Mouse (Mus musculus): ENCODE data around the gene Kcnj1. TPM values are rescaled to one million over a fixed set of nuclear protein-coding genes. Genes with fewer than 3 reads are reported as not detected.

Gene Kcnj1
- total RNA-seq (2017): not detected in 2 replicates

- ATAC-seq (replicated peaks in 1 of 2; ENCODE audit: insufficient read depth in 1 of 2, low FRiP score in 2 of 2, low TSS enrichment in 1 of 2, low read depth in 1 of 2, poor library complexity in 2 of 2, severe bottlenecking in 2 of 2): no peak
Measured at GRCm38 (mm10) chr9:32372202-32372601, at the start of gene Kcnj1. Gene Kcnj1, plus strand, starts transcription at chr9:32372493.

GRCm38 (mm10) chr9:32323610-32324009 lies 48.7 kb upstream of the Kcnj1 start:
- ATAC-seq (replicated peaks in 1 of 2; ENCODE audit: insufficient read depth in 1 of 2, low FRiP score in 2 of 2, low TSS enrichment in 1 of 2, low read depth in 1 of 2, poor library complexity in 2 of 2, severe bottlenecking in 2 of 2): no peak

- no peak for ATAC-seq (replicated peaks in 1 of 2; ENCODE audit: insufficient read depth in 1 of 2, low FRiP score in 2 of 2, low TSS enrichment in 1 of 2, low read depth in 1 of 2, poor library complexity in 2 of 2, severe bottlenecking in 2 of 2)
Measured at GRCm38 (mm10) chr9:32328777-32329176, 43.5 kb upstream of the Kcnj1 start.

- ATAC-seq (replicated peaks in 1 of 2; ENCODE audit: insufficient read depth in 1 of 2, low FRiP score in 2 of 2, low TSS enrichment in 1 of 2, low read depth in 1 of 2, poor library complexity in 2 of 2, severe bottlenecking in 2 of 2): no peak
Measured at GRCm38 (mm10) chr9:32331162-32331561, 41.1 kb upstream of the Kcnj1 start.

GRCm38 (mm10) chr9:32335389-32336150 lies 36.7 kb upstream of the Kcnj1 start:
- ATAC-seq (replicated peaks in 1 of 2; ENCODE audit: insufficient read depth in 1 of 2, low FRiP score in 2 of 2, low TSS enrichment in 1 of 2, low read depth in 1 of 2, poor library complexity in 2 of 2, severe bottlenecking in 2 of 2): no peak

GRCm38 (mm10) chr9:32340831-32341230 lies 31.5 kb upstream of the Kcnj1 start:
- ATAC-seq (replicated peaks in 1 of 2; ENCODE audit: insufficient read depth in 1 of 2, low FRiP score in 2 of 2, low TSS enrichment in 1 of 2, low read depth in 1 of 2, poor library complexity in 2 of 2, severe bottlenecking in 2 of 2): no peak

- no peak for ATAC-seq (replicated peaks in 1 of 2; ENCODE audit: insufficient read depth in 1 of 2, low FRiP score in 2 of 2, low TSS enrichment in 1 of 2, low read depth in 1 of 2, poor library complexity in 2 of 2, severe bottlenecking in 2 of 2)
Measured at GRCm38 (mm10) chr9:32342929-32343328, 29.4 kb upstream of the Kcnj1 start.

- no peak for ATAC-seq (replicated peaks in 1 of 2; ENCODE audit: insufficient read depth in 1 of 2, low FRiP score in 2 of 2, low TSS enrichment in 1 of 2, low read depth in 1 of 2, poor library complexity in 2 of 2, severe bottlenecking in 2 of 2)
Measured at GRCm38 (mm10) chr9:32344051-32344450, 28.2 kb upstream of the Kcnj1 start, which contains the start of gene Kcnj5. Gene Kcnj5, minus strand, starts transcription at chr9:32344350.

GRCm38 (mm10) chr9:32344489-32344888 lies 27.8 kb upstream of the Kcnj1 start:
- ATAC-seq (replicated peaks in 1 of 2; ENCODE audit: insufficient read depth in 1 of 2, low FRiP score in 2 of 2, low TSS enrichment in 1 of 2, low read depth in 1 of 2, poor library complexity in 2 of 2, severe bottlenecking in 2 of 2): no peak

GRCm38 (mm10) chr9:32348096-32348495 lies 24.2 kb upstream of the Kcnj1 start:
- no peak for ATAC-seq (replicated peaks in 1 of 2; ENCODE audit: insufficient read depth in 1 of 2, low FRiP score in 2 of 2, low TSS enrichment in 1 of 2, low read depth in 1 of 2, poor library complexity in 2 of 2, severe bottlenecking in 2 of 2)

GRCm38 (mm10) chr9:32349344-32349743 lies 22.9 kb upstream of the Kcnj1 start:
- ATAC-seq (replicated peaks in 1 of 2; ENCODE audit: insufficient read depth in 1 of 2, low FRiP score in 2 of 2, low TSS enrichment in 1 of 2, low read depth in 1 of 2, poor library complexity in 2 of 2, severe bottlenecking in 2 of 2): 0 out of 4 replicates have a peak, but pooled peaks of 1 of the 2 experiments have one; percentile 4

- ATAC-seq (replicated peaks in 1 of 2; ENCODE audit: insufficient read depth in 1 of 2, low FRiP score in 2 of 2, low TSS enrichment in 1 of 2, low read depth in 1 of 2, poor library complexity in 2 of 2, severe bottlenecking in 2 of 2): peak in 1 of 2 experiments; percentile 54; a peak in 1 of 4 replicates
Measured at GRCm38 (mm10) chr9:32350332-32350731, 22.0 kb upstream of the Kcnj1 start.

- ATAC-seq (replicated peaks in 1 of 2; ENCODE audit: insufficient read depth in 1 of 2, low FRiP score in 2 of 2, low TSS enrichment in 1 of 2, low read depth in 1 of 2, poor library complexity in 2 of 2, severe bottlenecking in 2 of 2): no peak
Measured at GRCm38 (mm10) chr9:32360770-32361169, 11.5 kb upstream of the Kcnj1 start.

GRCm38 (mm10) chr9:32368812-32369211 lies 3.5 kb upstream of the Kcnj1 start:
- ATAC-seq (replicated peaks in 1 of 2; ENCODE audit: insufficient read depth in 1 of 2, low FRiP score in 2 of 2, low TSS enrichment in 1 of 2, low read depth in 1 of 2, poor library complexity in 2 of 2, severe bottlenecking in 2 of 2): peak; percentile 79 to 82

GRCm38 (mm10) chr9:32369388-32369787 lies 2.9 kb upstream of the Kcnj1 start:
- no peak for ATAC-seq (replicated peaks in 1 of 2; ENCODE audit: insufficient read depth in 1 of 2, low FRiP score in 2 of 2, low TSS enrichment in 1 of 2, low read depth in 1 of 2, poor library complexity in 2 of 2, severe bottlenecking in 2 of 2)

- no peak for ATAC-seq (replicated peaks in 1 of 2; ENCODE audit: insufficient read depth in 1 of 2, low FRiP score in 2 of 2, low TSS enrichment in 1 of 2, low read depth in 1 of 2, poor library complexity in 2 of 2, severe bottlenecking in 2 of 2)
Measured at GRCm38 (mm10) chr9:32373656-32374055, 1.4 kb downstream of the Kcnj1 start.

- ATAC-seq (replicated peaks in 1 of 2; ENCODE audit: insufficient read depth in 1 of 2, low FRiP score in 2 of 2, low TSS enrichment in 1 of 2, low read depth in 1 of 2, poor library complexity in 2 of 2, severe bottlenecking in 2 of 2): no peak
Measured at GRCm38 (mm10) chr9:32376031-32376430, 3.7 kb downstream of the Kcnj1 start.

GRCm38 (mm10) chr9:32376863-32377590 lies 4.7 kb downstream of the Kcnj1 start:
- no peak for ATAC-seq (replicated peaks in 1 of 2; ENCODE audit: insufficient read depth in 1 of 2, low FRiP score in 2 of 2, low TSS enrichment in 1 of 2, low read depth in 1 of 2, poor library complexity in 2 of 2, severe bottlenecking in 2 of 2)

Measured in hematopoietic stem cell, adult 5-6 weeks (primary cell).